Comparison of ENCODE assay signal across 14 mouse cellular contexts in genomic region chr12:99341751-99342150, GRCm38 (mm10).
A peak's percentile ranks its signal among the peaks of the same experiment; 100 is the strongest.
DNase-seq lines count a peak whose midpoint lies in the region; ATAC-seq and TF ChIP-seq lines count a peak whose summit lies in the region.
"Had no signal": no experiment of that assay in that cellular context is flagged by ENCODE, and none has a peak within 500 bp of the region (broad histone marks: within the 10 kb centered on the region; RNA-seq: fewer than 3 reads in every experiment).

No protein-coding gene starts in this region.

- H3K36me3 ChIP-seq in liver, postnatal 0 days (replicated peaks; ENCODE audit: insufficient read depth, low read length): peaks cover 9% of the 10 kb centered on the region; the same call in 1 of the 2 replicates
- H3K36me3 ChIP-seq in liver, embryonic 11.5 days (ENCODE audit: control insufficient read depth, insufficient read depth, low read length): no peaks in the 10 kb centered on the region
- peaks cover 13% of the 10 kb centered on the region for H3K36me3 ChIP-seq in embryonic facial prominence, embryonic 13.5 days
- peaks cover 16% of the 10 kb centered on the region for H3K36me3 ChIP-seq in hindbrain, embryonic 10.5 days
- no peaks in the 10 kb centered on the region for H3K36me3 ChIP-seq in midbrain, embryonic 16.5 days (ENCODE audit: control insufficient read depth, insufficient read depth, low read length)

- H3K27me3 ChIP-seq in liver, postnatal 0 days (ENCODE audit: insufficient read depth, low read length): no peaks in the 10 kb centered on the region
- no peaks in the 10 kb centered on the region for H3K27me3 ChIP-seq in liver, embryonic 11.5 days (replicated peaks; ENCODE audit: control insufficient read depth, insufficient read depth, low read length)
- no peaks in the 10 kb centered on the region for H3K27me3 ChIP-seq in embryonic facial prominence, embryonic 13.5 days
- H3K27me3 ChIP-seq in hindbrain, embryonic 10.5 days (ENCODE audit: insufficient read depth, poor library complexity, severe bottlenecking): no peaks in the 10 kb centered on the region
- no peaks in the 10 kb centered on the region for H3K27me3 ChIP-seq in midbrain, embryonic 16.5 days (ENCODE audit: control insufficient read depth, insufficient read depth, low read depth, low read length)
- H3K27me3 ChIP-seq: heart, embryonic 15.5 days; limb, embryonic 12.5 days had no signal

- TF ChIP-seq CTCF in liver, postnatal 0 days (IDR thresholded peaks at IDR 0.05; ENCODE audit: low read depth): no peak

- no peak for DNase-seq in liver, postnatal 0 days
- DNase-seq in liver, embryonic 11.5 days (ENCODE audit: low spot score): no peak
- DNase-seq in hindbrain, embryonic 10.5 days (ENCODE audit: low spot score): no peak
- no peak for DNase-seq in right cerebral cortex, postnatal 14 days
- no peak for DNase-seq in left cerebral cortex, adult 18-20 months (ENCODE audit: low spot score in 2 of 2)
- no peak for DNase-seq in cerebellum, adult 9-10 months
- DNase-seq: cerebellum, postnatal 10 days; gastrocnemius, postnatal 10 days; thymus, postnatal 4 days had no signal

- no peak for ATAC-seq in liver, postnatal 0 days
- no peak for ATAC-seq in liver, embryonic 11.5 days (replicated peaks; ENCODE audit: low FRiP score)
- ATAC-seq in embryonic facial prominence, embryonic 13.5 days (ENCODE audit: insufficient number of reproducible peaks, insufficient read depth, low FRiP score, low TSS enrichment, low read depth): no peak
- no peak for ATAC-seq in midbrain, embryonic 16.5 days
- ATAC-seq: intestine, postnatal 0 days had no signal

- TF ChIP-seq EP300 in liver, postnatal 0 days (IDR thresholded peaks at IDR 0.05; ENCODE audit: low read depth): no peak

- H3K4me3 ChIP-seq in liver, postnatal 0 days (ENCODE audit: low read depth, low read length): no peak overlapping the region
- no peak overlapping the region for H3K4me3 ChIP-seq in liver, embryonic 11.5 days (ENCODE audit: low read depth, low read length)
- no peak overlapping the region for H3K4me3 ChIP-seq in embryonic facial prominence, embryonic 13.5 days
- no peak overlapping the region for H3K4me3 ChIP-seq in hindbrain, embryonic 10.5 days
- H3K4me3 ChIP-seq in midbrain, embryonic 16.5 days (ENCODE audit: low read depth, low read length): no peak overlapping the region
- H3K4me3 ChIP-seq: heart, embryonic 15.5 days; limb, embryonic 12.5 days had no signal

- no peaks in the 10 kb centered on the region for H3K9me3 ChIP-seq in liver, postnatal 0 days (ENCODE audit: low read length)
- no peaks in the 10 kb centered on the region for H3K9me3 ChIP-seq in liver, embryonic 11.5 days (ENCODE audit: control insufficient read depth, low read length)
- no peaks in the 10 kb centered on the region for H3K9me3 ChIP-seq in embryonic facial prominence, embryonic 13.5 days
- no peaks in the 10 kb centered on the region for H3K9me3 ChIP-seq in hindbrain, embryonic 10.5 days
- H3K9me3 ChIP-seq in midbrain, embryonic 16.5 days (replicated peaks; ENCODE audit: control insufficient read depth, low read length, poor library complexity, severe bottlenecking): no peaks in the 10 kb centered on the region
- H3K9me3 ChIP-seq: heart, embryonic 15.5 days; limb, embryonic 12.5 days had no signal

- H3K9ac ChIP-seq in liver, postnatal 0 days (replicated peaks): no peak overlapping the region
- H3K9ac ChIP-seq in liver, embryonic 11.5 days (ENCODE audit: low read depth, low read length): no peak overlapping the region
- H3K9ac ChIP-seq in embryonic facial prominence, embryonic 13.5 days: no peak overlapping the region
- H3K9ac ChIP-seq in midbrain, embryonic 16.5 days (ENCODE audit: low read depth, low read length): no peak overlapping the region
- H3K9ac ChIP-seq: heart, embryonic 15.5 days; limb, embryonic 12.5 days had no signal

- no peak overlapping the region for H3K4me2 ChIP-seq in liver, postnatal 0 days (ENCODE audit: low read depth, low read length)
- H3K4me2 ChIP-seq in liver, embryonic 11.5 days: no peak overlapping the region
- no peak overlapping the region for H3K4me2 ChIP-seq in embryonic facial prominence, embryonic 13.5 days
- H3K4me2 ChIP-seq in midbrain, embryonic 16.5 days (ENCODE audit: low read length): no peak overlapping the region
- H3K4me2 ChIP-seq: heart, embryonic 15.5 days; limb, embryonic 12.5 days had no signal

- H3K4me1 ChIP-seq in liver, postnatal 0 days (ENCODE audit: insufficient read depth): peaks cover 23% of the 10 kb centered on the region
- peaks cover 9% of the 10 kb centered on the region; the same call in 1 of the 2 replicates for H3K4me1 ChIP-seq in liver, embryonic 11.5 days (replicated peaks; ENCODE audit: control insufficient read depth, insufficient read depth, low read length)
- H3K4me1 ChIP-seq in embryonic facial prominence, embryonic 13.5 days: peaks cover 78% of the 10 kb centered on the region
- peaks cover 86% of the 10 kb centered on the region for H3K4me1 ChIP-seq in hindbrain, embryonic 10.5 days (replicated peaks)
- peaks cover 47% of the 10 kb centered on the region for H3K4me1 ChIP-seq in midbrain, embryonic 16.5 days (ENCODE audit: control insufficient read depth, insufficient read depth, low read length)

- H3K27ac ChIP-seq in liver, postnatal 0 days (ENCODE audit: low read depth): 0 out of 2 replicates have a peak overlapping the region, but pooled peaks have one; percentile 49
- H3K27ac ChIP-seq in liver, embryonic 11.5 days (ENCODE audit: low read depth, low read length): no peak overlapping the region; the same call in 1 of the 2 replicates
- peak overlapping the region; percentile 8; the same call in 1 of the 2 replicates for H3K27ac ChIP-seq in embryonic facial prominence, embryonic 13.5 days
- peak overlapping the region; percentile 77 for H3K27ac ChIP-seq in hindbrain, embryonic 10.5 days
- H3K27ac ChIP-seq in midbrain, embryonic 16.5 days (ENCODE audit: low read length): peak overlapping the region; percentile 92
- H3K27ac ChIP-seq: heart, embryonic 15.5 days; limb, embryonic 12.5 days had no signal

- WGBS in liver, postnatal 0 days (ENCODE audit: insufficient replicate concordance): 68% methylated on average over 7 of the region's 7 CpGs
- WGBS in liver, embryonic 11.5 days: 63% methylated on average over 7 of the region's 7 CpGs
- WGBS in embryonic facial prominence, embryonic 13.5 days: 35% methylated on average over 7 of the region's 7 CpGs
- WGBS in hindbrain, embryonic 10.5 days: 47% methylated on average over 7 of the region's 7 CpGs
- WGBS in midbrain, embryonic 16.5 days: 16% methylated on average over 7 of the region's 7 CpGs
